Mouse (Mus musculus): ENCODE data around the gene Adtrp.

DNA sequence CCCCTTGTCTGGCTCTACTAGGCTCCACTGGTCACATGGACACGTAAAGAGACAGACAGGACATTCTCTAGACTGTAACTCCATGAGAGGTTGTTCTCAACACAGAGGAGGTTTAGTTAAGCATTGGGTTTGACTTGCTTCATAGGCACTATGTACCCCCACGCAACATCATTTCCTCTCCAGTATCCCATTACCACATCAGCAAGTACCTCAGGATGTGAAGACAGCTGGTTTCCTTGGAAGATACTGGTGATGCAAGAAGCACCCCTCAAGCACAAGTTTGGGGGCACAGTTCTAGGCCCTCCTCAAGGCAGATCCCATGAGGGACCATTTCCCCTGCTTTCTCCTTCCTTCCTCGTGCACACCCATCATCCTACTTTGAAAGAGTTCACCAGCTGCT lies 60.8 kb downstream of the Adtrp start:
- TF ChIP-seq CTCF (IDR thresholded peaks at IDR 0.05) (no peak), POLR2A (IDR thresholded peaks at IDR 0.05; ENCODE audit: insufficient read depth, low read depth, low read length) (no peak), EP300 (IDR thresholded peaks at IDR 0.05; ENCODE audit: insufficient read depth, low read depth, low read length) (no peak)
